Mouse (Mus musculus) forebrain, embryonic 12.5 days (tissue): Measurements from ENCODE around the gene Scimp. TPM values are rescaled to one million over a fixed set of nuclear protein-coding genes. Genes with fewer than 3 reads are reported as not detected.

Experiments used
- ATAC-seq: fragments of 200-750 bp; cut with Nextera tagmentation; 2 replicates; pipeline ENCODE4 v1.8.0; 2017; ENCODE audit warnings: moderate TSS enrichment; ENCODE audit not compliant: low FRiP score
- H3K27ac ChIP-seq: fragments of 300-500 bp; sonication (generic); 2 replicates; pipeline ENCODE4 v1.5.1; 2016; ENCODE audit warnings: mild to moderate bottlenecking
- H3K27me3 ChIP-seq: fragments of 300-500 bp; sonication (generic); 2 replicates; pipeline ENCODE4 v1.6.1; 2016; ENCODE audit warnings: mild to moderate bottlenecking
- H3K36me3 ChIP-seq: fragments of 300-500 bp; sonication (generic); replicated peaks from 2 replicates; pipeline ENCODE4 v1.6.1; 2016; ENCODE audit warnings: mild to moderate bottlenecking
- H3K4me1 ChIP-seq: fragments of 300-500 bp; sonication (generic); 2 replicates; pipeline ENCODE4 v1.6.1; 2016
- H3K4me2 ChIP-seq: fragments of 300-500 bp; sonication (generic); 2 replicates; pipeline ENCODE4 v1.6.1; 2016; ENCODE audit warnings: mild to moderate bottlenecking, moderate library complexity
- H3K4me3 ChIP-seq: fragments of 300-500 bp; sonication (generic); replicated peaks from 2 replicates; pipeline ENCODE4 v1.5.1; 2016; ENCODE audit warnings: mild to moderate bottlenecking
- H3K9ac ChIP-seq: fragments of 300-500 bp; sonication (generic); 2 replicates; pipeline ENCODE4 v1.6.1; 2016; ENCODE audit warnings: mild to moderate bottlenecking
- H3K9me3 ChIP-seq: fragments of 300-500 bp; sonication (generic); 2 replicates; pipeline ENCODE4 v1.6.1; 2016
- WGBS: fragments of 180-500 bp; shearing (Covaris S2); methylation state at CpG from one replicate; pipeline ENCODE4 v1.1.7; 2016; 5-methylcytosine and 5-hydroxymethylcytosine counted together
- polyA plus RNA-seq: library from polyadenylated mRNA; unstranded; fragments of >200 nt; fragmentation: Nextera tagmentation; extraction: Ambion mirVana; gene quantifications from 2 replicates; pipeline ENCODE4 v1.2.1, GENCODE M21; 2016

Scimp gene
- polyA plus RNA-seq, 1 experiment from 2014 or later: not detected

- no peaks in the 10 kb centered on the region for H3K27me3 ChIP-seq
- H3K4me3 ChIP-seq: no peak overlapping the region
- H3K9ac ChIP-seq: no peak overlapping the region
- no peaks in the 10 kb centered on the region for H3K36me3 ChIP-seq
- ATAC-seq: no peak
- no peak overlapping the region for H3K27ac ChIP-seq
- no peaks in the 10 kb centered on the region; the same call in 1 of the 2 replicates for H3K4me1 ChIP-seq
- peaks cover 8% of the 10 kb centered on the region; the same call in 1 of the 2 replicates for H3K9me3 ChIP-seq
- no peak overlapping the region for H3K4me2 ChIP-seq
These were observed 21.0 kb upstream of the Scimp start for GRCm38 (mm10) chr11:70833408-70833807.

- H3K4me2 ChIP-seq: no peak overlapping the region
- no peak for ATAC-seq
- 17% methylated on average over 3 of the region's 3 CpGs for WGBS
- H3K27ac ChIP-seq: no peak overlapping the region
- H3K9ac ChIP-seq: no peak overlapping the region
- no peaks in the 10 kb centered on the region; the same call in 1 of the 2 replicates for H3K4me1 ChIP-seq
- no peaks in the 10 kb centered on the region for H3K27me3 ChIP-seq
- H3K36me3 ChIP-seq: no peaks in the 10 kb centered on the region
- no peak overlapping the region for H3K4me3 ChIP-seq
- H3K9me3 ChIP-seq: peaks cover 8% of the 10 kb centered on the region; the same call in 1 of the 2 replicates
These were observed 18.8 kb upstream of the Scimp start for GRCm38 (mm10) chr11:70831201-70831600.

DNA sequence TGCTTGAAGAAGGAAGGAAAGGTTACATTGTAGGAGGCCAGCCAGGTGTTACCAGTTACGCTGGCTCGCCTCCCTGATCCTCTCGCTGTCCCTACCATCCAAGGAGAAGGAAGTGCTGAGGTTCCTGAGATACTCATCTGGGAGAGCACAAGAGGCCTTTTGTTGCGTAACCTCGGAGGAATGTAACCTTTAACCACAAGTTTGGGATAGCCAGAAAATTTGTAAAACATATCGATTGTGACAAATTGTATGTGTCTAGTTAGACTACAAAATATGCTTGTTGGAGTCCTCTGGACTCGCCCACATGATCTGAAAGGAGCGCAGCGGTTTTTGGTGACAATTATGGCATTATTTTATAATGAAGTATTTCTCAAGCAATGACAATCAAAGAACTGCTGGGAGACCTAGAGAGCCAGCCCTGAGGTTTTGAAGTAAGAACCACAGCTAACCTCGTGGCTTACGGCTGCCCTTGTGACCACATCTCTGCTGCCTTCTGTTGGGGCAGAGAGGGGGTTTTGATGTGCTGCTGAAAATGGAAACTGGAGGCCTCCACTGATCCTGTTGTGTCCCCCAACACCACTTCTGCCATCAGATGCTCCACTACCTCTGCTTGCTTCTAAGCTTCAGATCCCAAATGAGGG, 16.7 kb upstream of the Scimp start:
- H3K9ac ChIP-seq: no peak overlapping the region

GRCm38 (mm10) chr11:70826207-70826606, 13.8 kb upstream of the Scimp start:
- Histone ChIP-seq H3K4me3 (no peak overlapping the region), H3K27ac (no peak overlapping the region), H3K9me3 (no peaks in the 10 kb centered on the region), H3K36me3 (no peaks in the 10 kb centered on the region), H3K27me3 (no peaks in the 10 kb centered on the region), H3K4me1 (no peaks in the 10 kb centered on the region), H3K4me2 (no peak overlapping the region), H3K9ac (no peak overlapping the region)
- ATAC-seq: no peak
- 80% methylated on average over 2 of the region's 2 CpGs for WGBS

More for the DNA sequence above, 16.7 kb upstream of the Scimp start:
- no peaks in the 10 kb centered on the region; the same call in 1 of the 2 replicates for H3K4me1 ChIP-seq
- H3K27ac ChIP-seq: no peak overlapping the region
- ATAC-seq: no peak
- H3K36me3 ChIP-seq: no peaks in the 10 kb centered on the region
- H3K4me3 ChIP-seq: no peak overlapping the region
- H3K27me3 ChIP-seq: no peaks in the 10 kb centered on the region
- no peak overlapping the region for H3K4me2 ChIP-seq
- H3K9me3 ChIP-seq: peaks cover 8% of the 10 kb centered on the region; the same call in 1 of the 2 replicates
- 89% methylated on average over 11 of the region's 11 CpGs for WGBS

DNA sequence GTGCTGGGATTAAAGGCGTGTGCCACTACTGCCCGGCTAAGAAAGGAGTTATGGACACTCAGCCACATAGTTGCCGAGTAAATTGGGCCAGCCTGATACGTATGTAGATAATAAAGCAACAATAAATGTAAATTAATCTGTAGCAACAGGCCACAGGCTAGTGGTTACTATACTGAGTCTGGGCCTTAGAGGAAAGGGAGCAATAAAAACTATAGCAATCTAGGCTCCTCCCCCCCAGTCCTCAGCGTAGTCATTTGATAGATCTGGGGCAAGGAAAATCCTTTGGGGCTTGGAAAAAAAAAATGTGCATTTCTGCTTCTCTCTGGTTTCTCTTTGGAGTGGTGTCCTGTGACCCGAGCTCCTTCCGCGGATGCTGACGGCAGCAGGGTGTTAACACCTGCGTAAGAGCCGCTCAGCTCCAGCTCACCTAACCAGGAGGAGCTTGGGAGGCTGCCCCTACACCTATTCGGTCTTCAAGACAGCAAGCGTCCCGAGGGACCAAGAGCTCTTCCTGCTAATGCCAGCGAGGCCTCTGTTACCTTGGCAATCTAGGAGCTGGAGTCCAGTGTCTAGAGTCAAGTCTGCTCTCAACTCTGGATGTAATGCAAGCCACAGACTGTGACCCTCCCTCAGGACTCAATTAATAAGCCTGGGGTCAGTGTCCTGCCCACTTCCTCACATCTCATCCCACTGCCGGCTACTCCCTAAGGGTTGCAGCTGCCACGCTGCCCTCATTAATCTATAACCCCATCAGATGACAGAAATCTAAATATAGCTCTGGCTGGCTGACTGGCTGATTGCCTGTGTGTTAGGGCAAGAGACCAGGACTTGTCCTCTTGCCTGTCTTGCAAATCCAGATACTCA, 9.6 kb upstream of the Scimp start:
- no peak overlapping the region for H3K27ac ChIP-seq
- H3K4me2 ChIP-seq: no peak overlapping the region

GRCm38 (mm10) chr11:70820120-70820519, 7.7 kb upstream of the Scimp start:
- no peak overlapping the region for H3K4me3 ChIP-seq
- H3K4me1 ChIP-seq: no peaks in the 10 kb centered on the region
- no peak overlapping the region for H3K9ac ChIP-seq
- no peaks in the 10 kb centered on the region for H3K27me3 ChIP-seq
- no peak overlapping the region for H3K4me2 ChIP-seq
- H3K9me3 ChIP-seq: no peaks in the 10 kb centered on the region
- H3K27ac ChIP-seq: no peak overlapping the region
- no peak for ATAC-seq
- 84% methylated on average over 8 of the region's 8 CpGs for WGBS
- H3K36me3 ChIP-seq: no peaks in the 10 kb centered on the region

More for the DNA sequence above, 9.6 kb upstream of the Scimp start:
- Histone ChIP-seq H3K9me3 (no peaks in the 10 kb centered on the region), H3K4me1 (no peaks in the 10 kb centered on the region), H3K4me3 (no peak overlapping the region), H3K36me3 (no peaks in the 10 kb centered on the region), H3K9ac (no peak overlapping the region), H3K27me3 (no peaks in the 10 kb centered on the region)
- 71% methylated on average over 17 of the region's 17 CpGs for WGBS
- no peak for ATAC-seq

- no peak overlapping the region for H3K9ac ChIP-seq
- H3K9me3 ChIP-seq: no peaks in the 10 kb centered on the region
- H3K27me3 ChIP-seq: no peaks in the 10 kb centered on the region
- no peak for ATAC-seq
- no peak overlapping the region for H3K27ac ChIP-seq
- H3K4me2 ChIP-seq: no peak overlapping the region
- H3K4me1 ChIP-seq: no peaks in the 10 kb centered on the region
- WGBS: 82% methylated on average over 4 of the region's 4 CpGs
- H3K36me3 ChIP-seq: no peaks in the 10 kb centered on the region
- H3K4me3 ChIP-seq: no peak overlapping the region
These were observed 4.4 kb upstream of the Scimp start for GRCm38 (mm10) chr11:70816770-70817169.

DNA sequence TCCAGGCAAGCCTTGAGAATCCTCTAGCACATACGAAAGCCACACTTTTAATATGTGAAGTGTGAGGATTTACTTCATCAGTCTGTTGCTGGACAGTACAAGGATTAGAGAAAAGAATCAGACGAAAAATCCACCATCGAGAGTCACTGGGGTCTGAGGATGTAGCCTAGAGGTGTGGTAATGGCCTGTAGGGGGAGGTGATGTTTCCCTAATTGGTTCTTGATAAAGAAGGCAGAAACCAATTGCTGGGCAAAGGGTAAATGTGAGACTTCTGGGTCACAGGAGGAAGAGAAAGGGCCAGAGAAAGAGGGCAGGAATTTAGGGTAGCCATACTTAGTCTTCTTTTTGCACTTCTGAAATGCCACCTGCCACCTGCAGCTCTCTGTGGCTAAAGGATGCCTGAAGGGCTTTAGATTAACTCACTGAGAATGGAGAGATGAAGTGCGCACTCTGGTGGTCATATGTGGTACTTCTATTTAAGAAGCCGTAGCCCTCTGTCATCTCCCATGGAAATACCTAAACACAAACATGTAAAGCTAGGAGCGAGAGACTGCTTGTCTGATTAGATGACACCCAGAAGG, 3.2 kb upstream of the Scimp start:
- Histone ChIP-seq H3K4me2 (no peak overlapping the region), H3K9me3 (no peaks in the 10 kb centered on the region), H3K4me1 (no peaks in the 10 kb centered on the region), H3K36me3 (no peaks in the 10 kb centered on the region), H3K4me3 (no peak overlapping the region), H3K27me3 (no peaks in the 10 kb centered on the region), H3K9ac (no peak overlapping the region), H3K27ac (no peak overlapping the region)
- ATAC-seq: no peak
- 26% methylated on average over 6 of the region's 6 CpGs for WGBS

- ATAC-seq: no peak
- Histone ChIP-seq H3K4me1 (no peaks in the 10 kb centered on the region), H3K9me3 (no peaks in the 10 kb centered on the region), H3K4me2 (no peak overlapping the region), H3K36me3 (no peaks in the 10 kb centered on the region), H3K9ac (no peak overlapping the region), H3K27me3 (no peaks in the 10 kb centered on the region), H3K27ac (no peak overlapping the region), H3K4me3 (no peak overlapping the region)
- WGBS: 81% methylated on average over 8 of the region's 8 CpGs
These were observed 2.7 kb upstream of the Scimp start for GRCm38 (mm10) chr11:70815071-70815470.

GRCm38 (mm10) chr11:70811471-70812240, 730 bp downstream of the Scimp start:
- H3K36me3 ChIP-seq: no peaks in the 10 kb centered on the region
- no peak overlapping the region for H3K4me2 ChIP-seq
- H3K9me3 ChIP-seq: no peaks in the 10 kb centered on the region
- no peak for ATAC-seq
- no peak overlapping the region for H3K9ac ChIP-seq
- no peak overlapping the region for H3K4me3 ChIP-seq
- 76% methylated on average over 13 of the region's 13 CpGs for WGBS
- no peak overlapping the region for H3K27ac ChIP-seq
- H3K4me1 ChIP-seq: no peaks in the 10 kb centered on the region
- H3K27me3 ChIP-seq: no peaks in the 10 kb centered on the region

- Histone ChIP-seq H3K27ac (no peak overlapping the region), H3K9me3 (no peaks in the 10 kb centered on the region), H3K4me1 (no peaks in the 10 kb centered on the region), H3K4me3 (no peak overlapping the region), H3K4me2 (no peak overlapping the region), H3K36me3 (no peaks in the 10 kb centered on the region), H3K27me3 (no peaks in the 10 kb centered on the region), H3K9ac (no peak overlapping the region)
- whole genome bisulfite sequencing: 91% methylated on average over 5 of the region's 5 CpGs
- no peak for ATAC-seq
These were observed 1.3 kb downstream of the Scimp start for GRCm38 (mm10) chr11:70811041-70811440.

DNA sequence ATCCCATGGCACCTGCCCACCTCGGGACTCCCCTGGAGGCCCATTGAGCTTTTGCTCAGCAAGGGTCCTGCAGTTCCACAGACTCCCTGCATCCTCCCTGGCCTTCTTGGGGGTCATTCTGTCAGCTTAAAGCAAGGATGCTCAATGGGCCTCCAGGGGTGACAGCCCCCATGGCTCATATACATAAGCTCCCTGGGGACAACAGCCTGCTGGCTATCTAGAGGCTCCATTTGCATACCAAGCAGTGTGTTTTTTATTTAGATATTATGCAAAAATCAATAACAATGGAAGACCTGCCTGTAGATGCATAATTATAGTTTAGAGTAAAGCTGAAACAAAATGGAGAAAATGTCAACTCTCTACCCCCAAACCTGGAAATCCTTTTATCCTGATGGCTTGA, 3.4 kb downstream of the Scimp start:
- ATAC-seq: no peak
- Histone ChIP-seq H3K9ac (no peak overlapping the region), H3K27me3 (no peaks in the 10 kb centered on the region), H3K9me3 (no peaks in the 10 kb centered on the region), H3K4me1 (no peaks in the 10 kb centered on the region), H3K4me3 (no peak overlapping the region), H3K36me3 (no peaks in the 10 kb centered on the region), H3K27ac (no peak overlapping the region), H3K4me2 (no peak overlapping the region)
- WGBS: 17% methylated on average over 1 of the region's 1 CpGs
